ENCODE assay signal across 10 mouse cellular contexts in the genomic region with DNA sequence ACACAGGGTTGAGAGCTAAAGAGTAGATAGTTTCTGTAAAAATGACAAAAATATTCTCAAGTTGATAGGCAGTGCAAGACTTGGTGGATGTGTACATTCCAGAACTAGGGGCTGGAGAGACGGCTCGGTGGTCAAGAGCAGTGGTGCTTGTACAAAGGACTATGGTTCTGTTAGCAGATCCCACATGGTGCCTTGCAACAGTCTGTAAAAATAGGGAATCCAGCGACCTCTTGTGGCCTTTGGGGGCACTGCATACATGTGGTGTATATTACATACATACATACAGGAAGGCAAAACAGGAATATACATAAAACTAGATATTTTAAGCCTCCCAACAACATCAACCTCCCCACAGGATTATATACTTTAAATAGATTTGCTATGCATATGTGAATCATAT. TPM values are rescaled to one million over a fixed set of nuclear protein-coding genes. Genes with fewer than 3 reads are reported as not detected.
DNase-seq lines count a peak whose midpoint lies in the region; ATAC-seq lines count a peak whose summit lies in the region.
"Had no signal": no experiment of that assay in that cellular context is flagged by ENCODE, and none has a peak within 500 bp of the region (broad histone marks: within the 10 kb centered on the region; RNA-seq: fewer than 3 reads in every experiment).

No protein-coding gene starts in this region.

- H3K27me3 ChIP-seq in kidney, embryonic 16.5 days (ENCODE audit: insufficient read depth, low read length) = no peaks in the 10 kb centered on the region
- H3K27me3 ChIP-seq in midbrain, embryonic 16.5 days (ENCODE audit: control insufficient read depth, insufficient read depth, low read depth, low read length) = no peaks in the 10 kb centered on the region

- H3K27ac ChIP-seq in kidney, embryonic 16.5 days (ENCODE audit: low read length) = no peak overlapping the region
- no peak overlapping the region for H3K27ac ChIP-seq in midbrain, embryonic 16.5 days (ENCODE audit: low read length)
- H3K27ac ChIP-seq: liver, embryonic 13.5 days had no signal

- no peak overlapping the region for H3K9ac ChIP-seq in kidney, embryonic 16.5 days (replicated peaks; ENCODE audit: low read length)
- no peak overlapping the region for H3K9ac ChIP-seq in midbrain, embryonic 16.5 days (ENCODE audit: low read depth, low read length)
- H3K9ac ChIP-seq: liver, embryonic 13.5 days had no signal

- no peak overlapping the region for H3K4me3 ChIP-seq in kidney, embryonic 16.5 days (ENCODE audit: low read length)
- H3K4me3 ChIP-seq in midbrain, embryonic 16.5 days (ENCODE audit: low read depth, low read length) = no peak overlapping the region
- H3K4me3 ChIP-seq: liver, embryonic 13.5 days had no signal

- peak; percentile 45 for DNase-seq in kidney, postnatal 10 days
- DNase-seq in CD4-positive helper T cell, adult 2 months (ENCODE audit: low read depth, low spot score) = peak; percentile 59
- peak; percentile 84 for DNase-seq in R1 (ENCODE audit: low read depth, low spot score)
- DNase-seq in spleen, postnatal 36 days (ENCODE audit: low spot score in 2 of 2) = no peak
- DNase-seq in layer of hippocampus, postnatal 14 days (ENCODE audit: low spot score in 2 of 2) = no peak
- DNase-seq: liver, embryonic 13.5 days; right cerebral cortex, postnatal 25 days had no signal

- 62% methylated on average over 3 of the region's 3 CpGs for WGBS in kidney, embryonic 16.5 days
- WGBS in midbrain, embryonic 16.5 days = 55% methylated on average over 3 of the region's 3 CpGs

- H3K9me3 ChIP-seq in kidney, embryonic 16.5 days (ENCODE audit: low read length) = no peaks in the 10 kb centered on the region
- no peaks in the 10 kb centered on the region for H3K9me3 ChIP-seq in midbrain, embryonic 16.5 days (replicated peaks; ENCODE audit: control insufficient read depth, low read length, poor library complexity, severe bottlenecking)
- H3K9me3 ChIP-seq: liver, embryonic 13.5 days had no signal

- no peak overlapping the region for H3K4me2 ChIP-seq in kidney, embryonic 16.5 days (replicated peaks; ENCODE audit: low read depth, low read length)
- no peak overlapping the region for H3K4me2 ChIP-seq in midbrain, embryonic 16.5 days (ENCODE audit: low read length)
- H3K4me2 ChIP-seq: liver, embryonic 13.5 days had no signal

- H3K4me1 ChIP-seq in kidney, embryonic 16.5 days (ENCODE audit: insufficient read depth, low read length) = peaks cover 25% of the 10 kb centered on the region
- H3K4me1 ChIP-seq in midbrain, embryonic 16.5 days (ENCODE audit: control insufficient read depth, insufficient read depth, low read length) = no peaks in the 10 kb centered on the region; the same call in 1 of the 2 replicates

- ATAC-seq in kidney, embryonic 16.5 days (ENCODE audit: low FRiP score, low TSS enrichment) = no peak
- peak; percentile 59 for ATAC-seq in megakaryocyte-erythroid progenitor cell, adult 5-6 weeks (replicated peaks; ENCODE audit: low FRiP score, low TSS enrichment, poor library complexity, severe bottlenecking)
- no peak for ATAC-seq in midbrain, embryonic 16.5 days

- no peaks in the 10 kb centered on the region for H3K36me3 ChIP-seq in kidney, embryonic 16.5 days (ENCODE audit: insufficient read depth, low read length)
- H3K36me3 ChIP-seq in midbrain, embryonic 16.5 days (ENCODE audit: control insufficient read depth, insufficient read depth, low read length) = no peaks in the 10 kb centered on the region
- H3K36me3 ChIP-seq: liver, embryonic 13.5 days had no signal

RNA-seq across cellular contexts. Expression of a gene that starts 12.8 kb away (rescaled TPM):
- polyA plus RNA-seq in kidney, embryonic 16.5 days (2015; fragmentation: Nextera tagmentation; extraction: Ambion mirVana) = 84.6 TPM in 2 replicates
- 4.4 and 8.0 TPM in 2 replicates for total RNA-seq in megakaryocyte-erythroid progenitor cell, adult 5-6 weeks (2014; fragmentation: Nextera tagmentation)
- 9.3 and 9.5 TPM in 2 replicates for total RNA-seq in megakaryocyte-erythroid progenitor cell, adult 5-6 weeks (2017)
- 100 to 1,000 TPM; 266 to 270 TPM for total RNA-seq in layer of hippocampus, postnatal 14 days (2021)
- polyA plus RNA-seq in midbrain, embryonic 16.5 days (2015; fragmentation: Nextera tagmentation; extraction: Ambion mirVana) = 83.6 and 98.8 TPM in 2 replicates

RNA-seq across cellular contexts. Expression of a gene that starts 26.0 kb away (rescaled TPM):
- polyA plus RNA-seq in kidney, embryonic 16.5 days (2015; fragmentation: Nextera tagmentation; extraction: Ambion mirVana) = 0.37 and 0.39 TPM in 2 replicates
- total RNA-seq in megakaryocyte-erythroid progenitor cell, adult 5-6 weeks (2014; fragmentation: Nextera tagmentation) = 0.81 and 2.2 TPM in 2 replicates
- 1.2 TPM in 2 replicates for total RNA-seq in megakaryocyte-erythroid progenitor cell, adult 5-6 weeks (2017)
- 1 to 10 TPM; 1.0 to 1.6 TPM for total RNA-seq in layer of hippocampus, postnatal 14 days (2021)
- polyA plus RNA-seq in midbrain, embryonic 16.5 days (2015; fragmentation: Nextera tagmentation; extraction: Ambion mirVana) = 0.10 and 0.15 TPM in 2 replicates
- polyA plus RNA-seq: liver, embryonic 13.5 days had no signal

RNA-seq across cellular contexts. Expression of a gene that starts 33.6 kb away (rescaled TPM):
- polyA plus RNA-seq in kidney, embryonic 16.5 days (2015; fragmentation: Nextera tagmentation; extraction: Ambion mirVana) = 14.9 and 18.1 TPM in 2 replicates
- 174 and 211 TPM in 2 replicates for total RNA-seq in megakaryocyte-erythroid progenitor cell, adult 5-6 weeks (2014; fragmentation: Nextera tagmentation)
- 112 and 174 TPM in 2 replicates for total RNA-seq in megakaryocyte-erythroid progenitor cell, adult 5-6 weeks (2017)
- total RNA-seq in layer of hippocampus, postnatal 14 days (2021) = 10 to 100 TPM; 11.1 to 14.4 TPM
- 3.8 and 4.4 TPM in 2 replicates for polyA plus RNA-seq in midbrain, embryonic 16.5 days (2015; fragmentation: Nextera tagmentation; extraction: Ambion mirVana)

RNA-seq across cellular contexts. Expression of a gene that starts 50.6 kb away (rescaled TPM):
- polyA plus RNA-seq in kidney, embryonic 16.5 days (2015; fragmentation: Nextera tagmentation; extraction: Ambion mirVana) = 30.6 and 30.9 TPM in 2 replicates
- total RNA-seq in megakaryocyte-erythroid progenitor cell, adult 5-6 weeks (2014; fragmentation: Nextera tagmentation) = 23.9 and 24.7 TPM in 2 replicates
- total RNA-seq in megakaryocyte-erythroid progenitor cell, adult 5-6 weeks (2017) = 7.3 and 11.3 TPM in 2 replicates
- 10 to 100 TPM; 37.0 to 40.6 TPM for total RNA-seq in layer of hippocampus, postnatal 14 days (2021)
- polyA plus RNA-seq in midbrain, embryonic 16.5 days (2015; fragmentation: Nextera tagmentation; extraction: Ambion mirVana) = 24.9 and 27.8 TPM in 2 replicates

RNA-seq across cellular contexts. Expression of a gene that starts 59.7 kb away (rescaled TPM):
- 8.2 and 8.3 TPM in 2 replicates for polyA plus RNA-seq in kidney, embryonic 16.5 days (2015; fragmentation: Nextera tagmentation; extraction: Ambion mirVana)
- total RNA-seq in megakaryocyte-erythroid progenitor cell, adult 5-6 weeks (2014; fragmentation: Nextera tagmentation) = not detected in 2 replicates
- total RNA-seq in megakaryocyte-erythroid progenitor cell, adult 5-6 weeks (2017) = not detected in 2 replicates
- total RNA-seq in layer of hippocampus, postnatal 14 days (2021) = 1 to 10 TPM; 3.9 to 5.3 TPM
- 4.1 and 4.2 TPM in 2 replicates for polyA plus RNA-seq in midbrain, embryonic 16.5 days (2015; fragmentation: Nextera tagmentation; extraction: Ambion mirVana)

Comparison
In these comparisons a context has a peak if more than half of its experiments do, and no peak if none do; other contexts are left out.
1. DNase-seq: peak in kidney, postnatal 10 days (single experiment), CD4-positive helper T cell, adult 2 months (single experiment) and R1 (single experiment); none in spleen, postnatal 36 days (0 of 2) and layer of hippocampus, postnatal 14 days (0 of 2).
2. RNA of a gene that starts 12.8 kb away (total RNA-seq): 266 to 270 TPM in layer of hippocampus, postnatal 14 days; 4.4 to 9.5 TPM in megakaryocyte-erythroid progenitor cell, adult 5-6 weeks; every median in the first group is over 10 times any median in the second.
3. RNA of a gene that starts 33.6 kb away (total RNA-seq): 112 to 211 TPM in megakaryocyte-erythroid progenitor cell, adult 5-6 weeks; 11.1 to 14.4 TPM in layer of hippocampus, postnatal 14 days; every median in the first group is over 4 times any median in the second.